Mouse (Mus musculus) stomach, embryonic 14.5 days (tissue): ENCODE measurements at regions not wholly inside any gene's neighbourhood (a gene's known extent, or its start where the extent isn't known, plus 50 kb on each side); places are given as distances from the start of the nearest gene placed in this dataset.
A peak's percentile ranks its signal among the peaks of the same experiment; 100 is the strongest.
"Not testable (repeated sequence)": the region's sequence is repeated elsewhere in the genome, so short reads cannot be mapped to it uniquely, and the experiment has no call there.

Source experiments
- ATAC-seq: fragments of 200-750 bp; cut with Nextera tagmentation; 2 replicates; pipeline ENCODE4 v1.8.0; 2017; ENCODE audit warnings: low read depth, moderate TSS enrichment; ENCODE audit not compliant: insufficient number of reproducible peaks, insufficient read depth, low FRiP score
- H3K27ac ChIP-seq: fragments of 300-500 bp; sonication (generic); 2 replicates; pipeline ENCODE4 v1.5.1; 2014; ENCODE audit warnings: mild to moderate bottlenecking, low read length, moderate library complexity, mixed read lengths
- H3K27me3 ChIP-seq: fragments of 300-500 bp; sonication (generic); 2 replicates; pipeline ENCODE4 v1.6.1; 2014; ENCODE audit warnings: low read length, control low read depth, mixed read lengths; ENCODE audit not compliant: control insufficient read depth, insufficient read depth
- H3K36me3 ChIP-seq: fragments of 300-500 bp; sonication (generic); 2 replicates; pipeline ENCODE4 v1.6.1; 2014; ENCODE audit warnings: mild to moderate bottlenecking, control low read depth, low read length, moderate library complexity, mixed read lengths; ENCODE audit not compliant: control insufficient read depth, insufficient read depth
- H3K4me1 ChIP-seq: fragments of 300-500 bp; sonication (generic); 2 replicates; pipeline ENCODE4 v1.6.1; 2014; ENCODE audit warnings: low read length, control low read depth, mixed read lengths; ENCODE audit not compliant: control insufficient read depth, insufficient read depth
- H3K4me2 ChIP-seq: fragments of 300-500 bp; sonication (generic); replicated peaks from 2 replicates; pipeline ENCODE4 v1.6.1; 2014; ENCODE audit warnings: low read depth, low read length, control low read depth
- H3K4me3 ChIP-seq: fragments of 300-500 bp; sonication (generic); 2 replicates; pipeline ENCODE4 v1.5.1; 2014; ENCODE audit warnings: low read depth, low read length, control low read depth
- H3K9ac ChIP-seq: fragments of 300-500 bp; sonication (generic); replicated peaks from 2 replicates; pipeline ENCODE4 v1.6.1; 2014; ENCODE audit warnings: low read depth, mild to moderate bottlenecking, control low read depth, low read length, moderate library complexity, mixed read lengths
- H3K9me3 ChIP-seq: fragments of 300-500 bp; sonication (generic); 2 replicates; pipeline ENCODE4 v1.6.1; 2016; ENCODE audit warnings: low read depth, low read length, control low read depth; ENCODE audit not compliant: control insufficient read depth
- WGBS: fragments of 180-500 bp; shearing (Covaris S2); extraction: QIAGEN DNeasy Blood & Tissue Kit; methylation state at CpG from one replicate; pipeline ENCODE4 v1.1.7; 2014; 5-methylcytosine and 5-hydroxymethylcytosine counted together

DNA sequence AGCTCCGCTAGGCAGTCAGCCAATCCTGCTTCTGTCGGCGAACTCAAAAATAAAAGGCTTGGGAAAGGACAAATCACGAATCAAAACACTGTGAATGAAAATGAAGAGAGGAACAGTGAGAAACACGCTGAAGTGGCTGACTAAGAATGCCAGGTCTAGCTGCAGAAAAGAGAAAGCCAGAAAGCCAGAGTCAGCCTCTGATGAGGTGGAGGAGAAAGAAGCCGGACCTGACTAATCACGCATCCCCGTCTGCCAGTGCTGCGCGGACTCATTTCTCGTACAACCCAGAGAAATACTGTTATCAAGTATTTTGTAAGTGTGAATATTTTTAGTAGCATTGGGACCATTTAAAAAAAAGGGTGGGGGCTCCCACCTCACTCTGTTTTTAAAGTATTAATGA is 201.6 kb downstream of the Wdr20rt start:
- no peaks in the 10 kb centered on the region for H3K9me3 ChIP-seq
- no peak overlapping the region for H3K4me3 ChIP-seq
- WGBS, result 84% methylated on average over 11 of the region's 11 CpGs
- H3K4me2 ChIP-seq, result no peak overlapping the region
- H3K27me3 ChIP-seq, result no peaks in the 10 kb centered on the region
- no peaks in the 10 kb centered on the region for H3K36me3 ChIP-seq
- no peak for ATAC-seq
- H3K27ac ChIP-seq, result no peak overlapping the region
- no peaks in the 10 kb centered on the region for H3K4me1 ChIP-seq
- no peak overlapping the region for H3K9ac ChIP-seq

GRCm38 (mm10) chr12:65428214-65428981 is 203.1 kb downstream of the Wdr20rt start:
- 68% methylated on average over 23 of the region's 23 CpGs for WGBS
- H3K4me3 ChIP-seq, result no peak overlapping the region

GRCm38 (mm10) chr12:65450845-65451244 is 225.5 kb downstream of the Wdr20rt start:
- H3K27ac ChIP-seq, result no peak overlapping the region
- 78% methylated on average over 4 of the region's 4 CpGs for WGBS
- no peaks in the 10 kb centered on the region for H3K9me3 ChIP-seq
- no peaks in the 10 kb centered on the region for H3K27me3 ChIP-seq
- no peaks in the 10 kb centered on the region for H3K36me3 ChIP-seq
- H3K4me3 ChIP-seq, result no peak overlapping the region
- no peak overlapping the region for H3K9ac ChIP-seq
- ATAC-seq, result no peak
- no peak overlapping the region for H3K4me2 ChIP-seq
- no peaks in the 10 kb centered on the region for H3K4me1 ChIP-seq

More at GRCm38 (mm10) chr12:65428214-65428981, 203.1 kb downstream of the Wdr20rt start:
- no peaks in the 10 kb centered on the region for H3K4me1 ChIP-seq
- H3K27ac ChIP-seq, result no peak overlapping the region
- no peak for ATAC-seq
- no peaks in the 10 kb centered on the region for H3K36me3 ChIP-seq
- H3K9ac ChIP-seq, result no peak overlapping the region
- H3K9me3 ChIP-seq, result no peaks in the 10 kb centered on the region
- no peaks in the 10 kb centered on the region for H3K27me3 ChIP-seq
- no peak overlapping the region for H3K4me2 ChIP-seq

GRCm38 (mm10) chr12:65455683-65456082 is 230.4 kb downstream of the Wdr20rt start:
- WGBS, result 91% methylated on average over 3 of the region's 3 CpGs
- Histone ChIP-seq H3K27me3 (no peaks in the 10 kb centered on the region), H3K4me2 (no peak overlapping the region), H3K27ac (no peak overlapping the region), H3K36me3 (no peaks in the 10 kb centered on the region), H3K4me1 (no peaks in the 10 kb centered on the region), H3K9ac (no peak overlapping the region), H3K4me3 (no peak overlapping the region), H3K9me3 (no peaks in the 10 kb centered on the region)
- ATAC-seq, result no peak

GRCm38 (mm10) chr12:65456956-65457355 is 231.6 kb downstream of the Wdr20rt start:
- Histone ChIP-seq H3K27me3 (no peaks in the 10 kb centered on the region), H3K27ac (no peak overlapping the region), H3K9ac (no peak overlapping the region), H3K9me3 (no peaks in the 10 kb centered on the region), H3K36me3 (no peaks in the 10 kb centered on the region), H3K4me2 (no peak overlapping the region), H3K4me1 (no peaks in the 10 kb centered on the region), H3K4me3 (no peak overlapping the region)
- ATAC-seq, result no peak
- WGBS, result 49% methylated on average over 3 of the region's 3 CpGs

DNA sequence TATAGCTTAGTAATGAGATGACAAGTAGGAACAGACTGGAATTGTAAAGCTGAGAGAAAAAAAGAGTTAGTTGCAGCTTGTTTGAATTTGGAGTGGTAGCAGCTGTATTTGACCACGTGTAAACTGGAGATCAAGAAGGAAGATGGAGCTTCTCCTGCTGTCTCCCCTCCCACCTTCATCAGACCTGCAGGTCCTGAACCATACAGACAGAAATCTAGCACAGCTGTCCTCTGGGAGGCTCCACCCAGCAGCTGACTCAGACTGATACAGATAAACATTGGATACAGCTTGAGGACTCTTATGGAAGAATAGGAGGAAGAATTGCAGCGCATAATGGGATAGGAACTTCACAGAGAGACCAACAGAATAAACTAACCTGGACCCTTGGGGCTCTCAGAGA is 238.9 kb downstream of the Wdr20rt start:
- no peaks in the 10 kb centered on the region for H3K36me3 ChIP-seq
- H3K4me3 ChIP-seq, result no peak overlapping the region
- H3K27ac ChIP-seq, result no peak overlapping the region
- WGBS, result 39% methylated on average over 2 of the region's 2 CpGs
- no peaks in the 10 kb centered on the region for H3K27me3 ChIP-seq
- 0 out of 2 replicates have a peak, but pooled peaks have one; percentile 33 for ATAC-seq
- no peak overlapping the region for H3K4me2 ChIP-seq
- no peaks in the 10 kb centered on the region for H3K9me3 ChIP-seq
- no peaks in the 10 kb centered on the region for H3K4me1 ChIP-seq
- no peak overlapping the region for H3K9ac ChIP-seq

GRCm38 (mm10) chr12:65478674-65479073 is 253.4 kb downstream of the Wdr20rt start:
- not testable (repeated sequence) for H3K9me3 ChIP-seq, H3K9ac ChIP-seq, H3K27me3 ChIP-seq, H3K27ac ChIP-seq, H3K4me2 ChIP-seq, H3K4me3 ChIP-seq, H3K4me1 ChIP-seq, H3K36me3 ChIP-seq
- peak; percentile 85 for ATAC-seq
- WGBS, result 41% methylated on average over 9 of the region's 9 CpGs

- no peaks in the 10 kb centered on the region for H3K36me3 ChIP-seq
- H3K4me3 ChIP-seq, result no peak overlapping the region
- WGBS, result 86% methylated on average over 4 of the region's 4 CpGs
- H3K4me1 ChIP-seq, result no peaks in the 10 kb centered on the region
- no peak overlapping the region for H3K9ac ChIP-seq
- no peak for ATAC-seq
- no peaks in the 10 kb centered on the region for H3K9me3 ChIP-seq
- no peaks in the 10 kb centered on the region for H3K27me3 ChIP-seq
- H3K4me2 ChIP-seq, result no peak overlapping the region
- H3K27ac ChIP-seq, result no peak overlapping the region
Observed at GRCm38 (mm10) chr12:65480829-65481228, 255.5 kb downstream of the Wdr20rt start.

- no peaks in the 10 kb centered on the region for H3K9me3 ChIP-seq
- ATAC-seq, result no peak
- no peak overlapping the region for H3K4me2 ChIP-seq
- H3K36me3 ChIP-seq, result no peaks in the 10 kb centered on the region
- 65% methylated on average over 2 of the region's 2 CpGs for WGBS
- no peak overlapping the region for H3K4me3 ChIP-seq
- H3K9ac ChIP-seq, result no peak overlapping the region
- H3K27ac ChIP-seq, result no peak overlapping the region
- H3K4me1 ChIP-seq, result no peaks in the 10 kb centered on the region
- H3K27me3 ChIP-seq, result no peaks in the 10 kb centered on the region
Observed at GRCm38 (mm10) chr12:65491092-65491491, 265.8 kb downstream of the Wdr20rt start.
